Mouse (Mus musculus) cerebral cortex, adult 2 months (tissue): ENCODE measurements around the gene Galnt14.

Experiments used
- WGBS: fragments of 180-500 bp; shearing (Covaris S2); methylation state at CpG from one replicate; pipeline ENCODE4 v1.1.7; 2018; 5-methylcytosine and 5-hydroxymethylcytosine counted together

Galnt14 gene

GRCm38 (mm10) chr17:73507804-73508535 lies 202.3 kb downstream of the Galnt14 start:
- WGBS: 79% methylated on average over 13 of the region's 13 CpGs

DNA sequence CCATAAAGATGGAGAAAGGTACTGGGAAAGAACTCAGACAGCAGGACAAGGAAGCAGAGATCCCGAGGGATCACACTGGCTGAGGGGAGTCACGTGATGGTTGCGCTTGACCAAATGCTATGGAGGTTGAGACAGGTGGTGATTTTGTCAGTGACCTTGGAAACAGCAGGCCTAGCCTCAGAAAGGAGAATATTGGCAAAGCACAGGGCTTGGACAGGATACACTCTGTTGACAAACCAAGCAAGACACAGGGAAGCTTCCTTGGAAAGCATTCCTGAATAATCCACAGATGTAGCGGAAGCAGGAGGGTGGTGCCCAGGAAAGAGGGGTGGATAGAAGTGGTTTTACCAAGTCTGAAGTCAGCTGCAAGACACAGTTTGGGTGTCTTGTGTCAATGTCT lies 206.1 kb downstream of the Galnt14 start:
- 95% methylated on average over 4 of the region's 4 CpGs for WGBS

DNA sequence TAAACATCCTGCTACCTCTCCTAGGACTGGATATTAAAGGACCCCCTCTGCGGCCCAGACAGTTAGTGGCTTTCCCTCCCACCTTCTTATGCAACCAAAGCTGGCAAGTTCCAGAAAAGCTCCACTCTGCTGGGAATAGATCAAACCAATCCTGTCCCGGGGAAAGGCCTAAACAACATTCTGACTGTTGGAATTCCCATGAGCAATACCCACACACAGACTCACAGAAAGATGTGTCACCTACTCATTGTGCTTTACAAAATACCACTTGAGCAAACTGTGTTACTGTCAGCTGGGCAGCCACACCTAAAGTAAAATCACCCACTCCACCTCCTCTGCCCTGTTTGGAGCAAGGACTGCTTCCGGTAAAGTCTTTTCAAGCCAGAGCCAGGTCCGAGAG lies 207.6 kb downstream of the Galnt14 start:
- WGBS: 59% methylated on average over 4 of the region's 4 CpGs

- 59% methylated on average over 4 of the region's 4 CpGs for WGBS
These were observed 220.7 kb downstream of the Galnt14 start for GRCm38 (mm10) chr17:73489519-73489918.

- 35% methylated on average over 13 of the region's 13 CpGs for WGBS
These were observed 222.5 kb downstream of the Galnt14 start for GRCm38 (mm10) chr17:73487792-73488191.

- 70% methylated on average over 3 of the region's 3 CpGs for WGBS
These were observed 222.9 kb downstream of the Galnt14 start for GRCm38 (mm10) chr17:73487380-73487779.

DNA sequence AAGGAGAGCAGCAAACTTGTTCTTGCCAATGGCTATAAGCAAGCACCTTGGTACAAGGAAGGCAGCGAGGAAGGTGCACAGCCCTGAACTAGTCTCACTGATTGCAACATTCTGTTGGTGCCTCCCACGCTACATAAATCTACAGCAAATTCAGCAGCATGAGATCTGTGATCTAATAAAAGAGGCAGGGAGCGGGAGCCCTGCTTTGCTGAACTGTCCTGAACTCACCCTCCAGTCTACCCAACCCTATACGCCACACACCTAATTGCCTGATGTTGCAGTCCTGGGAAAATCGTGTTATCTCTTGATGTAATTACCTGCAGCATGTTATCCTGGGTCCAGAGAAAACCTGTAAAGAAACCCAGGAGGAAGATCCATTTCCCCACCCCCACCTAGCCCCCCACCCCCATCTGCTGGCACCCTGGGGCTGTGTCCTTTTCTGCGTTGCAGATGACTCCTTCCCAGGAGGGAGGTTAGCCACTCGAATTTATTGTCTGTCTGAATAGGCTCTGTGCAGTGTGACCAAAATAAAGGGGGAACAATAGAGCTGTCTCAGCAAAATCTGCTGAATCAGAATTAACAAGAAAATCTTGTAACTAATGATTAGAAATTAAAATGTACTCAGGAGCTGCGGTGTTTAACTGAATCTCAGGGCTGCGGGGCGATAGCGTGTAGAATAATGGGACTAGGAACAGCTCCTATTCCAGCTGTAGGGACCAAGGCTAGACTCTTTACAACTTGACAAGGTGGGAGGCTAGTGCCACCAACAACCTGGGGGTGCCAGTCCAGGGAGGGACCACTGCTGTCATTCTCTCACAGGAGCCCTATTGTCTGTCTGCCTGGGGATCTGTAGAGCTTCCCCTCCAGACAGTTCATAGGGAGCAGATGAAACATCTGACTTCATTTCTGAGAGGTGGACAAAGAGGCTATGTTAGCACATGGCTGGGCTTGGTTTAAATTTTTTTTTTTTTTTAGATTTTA lies 232.9 kb downstream of the Galnt14 start:
- 56% methylated on average over 11 of the region's 11 CpGs for WGBS

DNA sequence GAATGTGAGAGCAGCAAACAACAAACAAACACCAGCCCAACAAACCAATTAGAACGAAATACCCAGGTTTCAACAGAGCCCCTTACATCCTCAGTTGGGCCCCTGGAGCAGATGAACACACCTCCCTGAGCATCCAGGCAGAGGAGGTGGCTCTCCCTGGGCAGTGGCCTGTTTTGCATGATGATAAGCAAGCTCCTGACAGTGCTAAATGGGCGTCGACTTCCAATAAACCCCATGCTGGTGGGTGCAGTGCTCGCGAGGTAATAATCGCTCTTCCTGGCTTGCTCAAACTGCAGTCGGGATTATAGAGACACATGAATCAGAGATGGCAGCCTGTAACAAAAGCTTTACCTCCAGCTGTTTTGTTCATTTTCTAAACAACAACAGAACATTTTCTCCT lies 235.9 kb downstream of the Galnt14 start:
- WGBS: 62% methylated on average over 7 of the region's 7 CpGs

- WGBS: 85% methylated on average over 3 of the region's 3 CpGs
These were observed 237.2 kb downstream of the Galnt14 start for GRCm38 (mm10) chr17:73473012-73473411.

- 93% methylated on average over 4 of the region's 4 CpGs for WGBS
These were observed 249.4 kb downstream of the Galnt14 start for GRCm38 (mm10) chr17:73460874-73461273.

- 69% methylated on average over 4 of the region's 4 CpGs for WGBS
These were observed 251.5 kb downstream of the Galnt14 start for GRCm38 (mm10) chr17:73458741-73459140.

DNA sequence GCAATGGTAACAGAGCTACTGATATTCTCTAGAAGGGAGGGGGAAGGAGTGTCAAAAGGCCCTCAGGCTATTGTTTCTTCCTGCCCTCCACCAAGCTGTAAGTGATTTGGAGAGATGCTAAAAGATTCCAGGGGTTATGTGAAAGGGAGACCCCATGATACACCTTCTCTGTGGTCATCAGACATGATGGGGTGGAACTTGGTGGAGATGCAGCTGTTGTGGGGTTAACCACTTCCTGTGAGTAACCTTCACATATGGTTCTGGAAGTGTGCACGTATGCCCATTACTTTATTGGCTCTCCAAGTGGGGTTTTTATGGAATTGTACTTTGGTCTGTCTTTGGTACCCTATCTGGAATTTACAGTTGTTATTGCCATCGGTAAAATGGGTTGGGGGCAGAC lies 253.7 kb downstream of the Galnt14 start:
- 80% methylated on average over 2 of the region's 2 CpGs for WGBS

- 74% methylated on average over 3 of the region's 3 CpGs for WGBS
These were observed 256.6 kb downstream of the Galnt14 start for GRCm38 (mm10) chr17:73453646-73454045.

- WGBS: 90% methylated on average over 4 of the region's 4 CpGs
These were observed 258.0 kb downstream of the Galnt14 start for GRCm38 (mm10) chr17:73452151-73452760.
